Mouse (Mus musculus) C2C12 (cell line): ENCODE measurements around the gene Gsg1l.

Experiments
- CEBPB ChIP-seq: IDR thresholded peaks from one replicate; pipeline ENCODE4 v1.6.1; 2011; ENCODE audit warnings: low read depth, mild to moderate bottlenecking, control low read depth, moderate library complexity
- CTCF ChIP-seq: IDR thresholded peaks from one replicate; pipeline ENCODE4 v1.5.1; 2011; ENCODE audit not compliant: control insufficient read depth, insufficient read depth, insufficient read length
- FOSL1 ChIP-seq: IDR thresholded peaks from one replicate; pipeline ENCODE4 v1.8.0; 2011; ENCODE audit warnings: mild to moderate bottlenecking, low read length; ENCODE audit not compliant: poor library complexity, insufficient read depth, severe bottlenecking
- MAX ChIP-seq: IDR thresholded peaks from one replicate; pipeline ENCODE4 v1.6.1; 2011; ENCODE audit warnings: mild to moderate bottlenecking, control low read depth
- MYOD1 ChIP-seq: IDR thresholded peaks from one replicate; pipeline ENCODE4 v1.6.1; 2011; ENCODE audit warnings: low read depth; ENCODE audit not compliant: control insufficient read depth, insufficient read length
- MYOG ChIP-seq: IDR thresholded peaks from one replicate; pipeline ENCODE4 v1.6.1; 2011; ENCODE audit not compliant: control insufficient read depth, insufficient read length; ENCODE audit errors: extremely low read depth
- USF1 ChIP-seq: IDR thresholded peaks from one replicate; pipeline ENCODE4 v1.6.1; 2011; ENCODE audit warnings: low read depth, mild to moderate bottlenecking, control low read depth, moderate library complexity

DNA sequence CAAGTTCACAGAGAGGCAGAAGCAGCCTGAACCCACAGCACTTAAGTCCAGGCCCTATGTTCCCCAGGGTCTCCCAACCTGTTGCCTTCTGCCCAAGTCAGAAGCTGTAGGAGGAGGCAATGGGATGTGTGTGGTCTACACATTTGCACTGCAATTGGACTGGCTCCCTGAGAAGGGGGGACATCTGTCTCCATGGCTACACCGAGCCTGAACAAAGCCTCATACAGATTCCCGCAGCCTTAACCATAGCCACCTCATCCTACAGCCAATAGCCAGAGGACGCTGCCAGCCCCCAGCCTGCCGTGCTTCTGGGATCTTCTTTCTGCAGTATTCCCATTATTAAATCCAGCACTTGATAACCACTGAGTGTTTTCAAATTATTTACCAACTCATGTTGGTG is 20.0 kb downstream of the Gsg1l start:
- TF ChIP-seq MAX (no peak), FOSL1 (no peak), CTCF (no peak), USF1 (no peak), MYOD1 (no peak), MYOG (no peak), CEBPB (no peak)
